Mouse (Mus musculus) midbrain, embryonic 14.5 days (tissue): Measurements from ENCODE around the gene Dpp7. TPM values are rescaled to one million over a fixed set of nuclear protein-coding genes. Genes with fewer than 3 reads are reported as not detected.

Experiments used
- ATAC-seq: fragments of 200-750 bp; cut with Nextera tagmentation; 2 replicates; pipeline ENCODE4 v1.8.0; 2017; ENCODE audit warnings: moderate number of reproducible peaks, moderate library complexity; ENCODE audit not compliant: low FRiP score, low TSS enrichment
- DNase-seq: peaks from one replicate; pipeline ENCODE4 v3.0.0-alpha.2; 2015
- H3K27ac ChIP-seq: fragments of 300-500 bp; sonication (generic); replicated peaks from 2 replicates; pipeline ENCODE4 v1.5.1; 2014; ENCODE audit warnings: mild to moderate bottlenecking, low read depth, low read length, moderate library complexity
- H3K27me3 ChIP-seq: fragments of 300-500 bp; sonication (generic); 2 replicates; pipeline ENCODE4 v1.6.1; 2014; ENCODE audit warnings: low read length, control low read depth, mixed read lengths; ENCODE audit not compliant: control insufficient read depth, insufficient read depth
- H3K36me3 ChIP-seq: fragments of 300-500 bp; sonication (generic); 2 replicates; pipeline ENCODE4 v1.6.1; 2014; ENCODE audit warnings: low read length, control low read depth; ENCODE audit not compliant: control insufficient read depth, insufficient read depth
- H3K4me1 ChIP-seq: fragments of 300-500 bp; sonication (generic); 2 replicates; pipeline ENCODE4 v1.6.1; 2014; ENCODE audit warnings: mild to moderate bottlenecking, antibody characterized with exemption, low read length, control low read depth; ENCODE audit not compliant: control insufficient read depth, insufficient read depth
- H3K4me2 ChIP-seq: fragments of 300-500 bp; sonication (generic); 2 replicates; pipeline ENCODE4 v1.6.1; 2014; ENCODE audit warnings: mild to moderate bottlenecking, low read length, moderate library complexity
- H3K4me3 ChIP-seq: fragments of 300-500 bp; sonication (generic); replicated peaks from 2 replicates; pipeline ENCODE4 v1.5.1; 2014; ENCODE audit warnings: low read depth, low read length
- H3K9ac ChIP-seq: fragments of 300-500 bp; sonication (generic); replicated peaks from 2 replicates; pipeline ENCODE4 v1.6.1; 2014; ENCODE audit warnings: mild to moderate bottlenecking, low read length, moderate library complexity
- H3K9me3 ChIP-seq: fragments of 300-500 bp; sonication (generic); 2 replicates; pipeline ENCODE4 v1.6.1; 2016; ENCODE audit warnings: low read length, control low read depth, mixed read lengths; ENCODE audit not compliant: control insufficient read depth
- WGBS: fragments of 180-500 bp; shearing (Covaris S2); extraction: QIAGEN DNeasy Blood & Tissue Kit; methylation state at CpG from one replicate; pipeline ENCODE4 v1.1.7; 2014; 5-methylcytosine and 5-hydroxymethylcytosine counted together
- polyA plus RNA-seq: library from polyadenylated mRNA; unstranded; fragments of >200 nt; fragmentation: Nextera tagmentation; extraction: Ambion mirVana; gene quantifications from 2 replicates; pipeline ENCODE4 v1.2.1, GENCODE M21; 2014

Dpp7 gene
- polyA plus RNA-seq, 1 experiment from 2014 or later: 19.8 TPM

GRCm38 (mm10) chr2:25310180-25310579, 46.0 kb downstream of the Dpp7 start:
- whole genome bisulfite sequencing: 54% methylated on average over 10 of the region's 10 CpGs
- H3K36me3 ChIP-seq: peaks cover 29% of the 10 kb centered on the region
- H3K9ac ChIP-seq: no peak overlapping the region
- DNase-seq (no peak), ATAC-seq (no peak)
- H3K4me3 ChIP-seq: no peak overlapping the region
- no peak overlapping the region for H3K4me2 ChIP-seq
- H3K27me3 ChIP-seq: peaks cover 67% of the 10 kb centered on the region
- 0 out of 2 replicates have a peak, but pooled peaks cover 4% of the 10 kb centered on the region for H3K4me1 ChIP-seq
- no peaks in the 10 kb centered on the region for H3K9me3 ChIP-seq
- H3K27ac ChIP-seq: no peak overlapping the region

- H3K4me1 ChIP-seq: 0 out of 2 replicates have a peak, but pooled peaks cover 4% of the 10 kb centered on the region
- peak overlapping the region; percentile 57 for H3K9ac ChIP-seq
- H3K9me3 ChIP-seq: no peaks in the 10 kb centered on the region
- peaks cover 11% of the 10 kb centered on the region; the same call in 1 of the 2 replicates for H3K36me3 ChIP-seq
- DNase-seq (no peak), ATAC-seq (no peak)
- H3K4me2 ChIP-seq: peak overlapping the region; percentile 76
- peaks cover 31% of the 10 kb centered on the region for H3K27me3 ChIP-seq
- WGBS: 50% methylated on average over 14 of the region's 14 CpGs
- no peak overlapping the region for H3K27ac ChIP-seq
- peak overlapping the region; percentile 41 for H3K4me3 ChIP-seq
Observed at GRCm38 (mm10) chr2:25305587-25306359, 50.4 kb downstream of the Dpp7 start.

- peaks cover 23% of the 10 kb centered on the region for H3K27me3 ChIP-seq
- H3K27ac ChIP-seq: peak overlapping the region; percentile 55; the same call in 1 of the 2 replicates
- peak overlapping the region; percentile 76 for H3K4me2 ChIP-seq
- peak overlapping the region; percentile 41 for H3K4me3 ChIP-seq
- H3K36me3 ChIP-seq: peaks cover 5% of the 10 kb centered on the region; the same call in 1 of the 2 replicates
- ATAC-seq: peak; percentile 76
- DNase-seq: peak; percentile 80
- WGBS: 2% methylated on average over 44 of the region's 45 CpGs
- no peaks in the 10 kb centered on the region for H3K9me3 ChIP-seq
- H3K4me1 ChIP-seq: 0 out of 2 replicates have a peak, but pooled peaks cover 4% of the 10 kb centered on the region
- peak overlapping the region; percentile 57 for H3K9ac ChIP-seq
Observed at GRCm38 (mm10) chr2:25304657-25305541, 51.3 kb downstream of the Dpp7 start.

GRCm38 (mm10) chr2:25303931-25304656, 52.1 kb downstream of the Dpp7 start:
- H3K9me3 ChIP-seq: no peaks in the 10 kb centered on the region
- no peak overlapping the region; the same call in 1 of the 2 replicates for H3K9ac ChIP-seq

DNA sequence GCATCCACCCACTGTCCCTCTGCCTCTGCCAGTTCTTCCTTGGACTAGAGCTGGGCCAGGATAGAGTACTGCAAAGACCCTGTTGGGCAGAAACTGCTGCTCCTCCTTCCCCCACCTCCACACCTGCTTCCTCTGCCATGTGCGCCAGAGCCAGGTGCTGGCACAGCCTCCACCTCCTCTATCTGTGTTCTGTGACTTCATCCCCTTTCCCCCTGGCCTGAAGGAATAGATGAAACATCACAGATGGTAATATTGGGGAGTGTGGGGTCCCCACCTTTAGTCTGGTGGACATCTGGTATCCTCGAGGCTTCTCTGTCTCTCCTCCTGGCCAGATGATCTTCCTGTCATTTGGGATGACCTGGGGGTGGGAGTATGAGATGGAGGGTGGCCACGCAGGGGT, 52.7 kb downstream of the Dpp7 start:
- peaks cover 8% of the 10 kb centered on the region for H3K27me3 ChIP-seq
- 0 out of 2 replicates have a peak, but pooled peaks cover 4% of the 10 kb centered on the region for H3K4me1 ChIP-seq
- H3K27ac ChIP-seq: no peak overlapping the region
- no peak for ATAC-seq
- 79% methylated on average over 3 of the region's 3 CpGs for WGBS
- no peak for DNase-seq
- H3K36me3 ChIP-seq: peaks cover 5% of the 10 kb centered on the region; the same call in 1 of the 2 replicates
- no peak overlapping the region for H3K9ac ChIP-seq
- H3K9me3 ChIP-seq: no peaks in the 10 kb centered on the region
- no peak overlapping the region for H3K4me3 ChIP-seq
- H3K4me2 ChIP-seq: no peak overlapping the region

More at GRCm38 (mm10) chr2:25303931-25304656, 52.1 kb downstream of the Dpp7 start:
- Histone ChIP-seq H3K4me2 (peak overlapping the region; percentile 76), H3K27ac (no peak overlapping the region), H3K4me1 (0 out of 2 replicates have a peak, but pooled peaks cover 4% of the 10 kb centered on the region), H3K4me3 (peak overlapping the region; percentile 41), H3K36me3 (peaks cover 5% of the 10 kb centered on the region; the same call in 1 of the 2 replicates), H3K27me3 (peaks cover 15% of the 10 kb centered on the region)
- 70% methylated on average over 7 of the region's 7 CpGs for WGBS
- DNase-seq (no peak), ATAC-seq (no peak)

Other genes with a start within 250 kb of the Dpp7 start
- 13.0 and 20.8 TPM in 2 replicates for gene Nrarp, start 175.6 kb downstream of the Dpp7 start, polyA plus RNA-seq
- 0.66 and 1.1 TPM in 2 replicates for gene Tor4a, start 159.5 kb downstream of the Dpp7 start, polyA plus RNA-seq
- gene Nelfb, start 144.9 kb downstream of the Dpp7 start, polyA plus RNA-seq: 82.6 and 98.7 TPM in 2 replicates
- 0.16 TPM in 1 of 2 replicates, not detected in the other for gene Stpg3, start 141.7 kb downstream of the Dpp7 start, polyA plus RNA-seq
- gene Fam166a, start 137.6 kb downstream of the Dpp7 start, polyA plus RNA-seq: not detected in 2 replicates
- gene Tubb4b, start 131.7 kb downstream of the Dpp7 start, polyA plus RNA-seq: 319 and 339 TPM in 2 replicates
- gene Slc34a3, start 122.0 kb downstream of the Dpp7 start, polyA plus RNA-seq: not detected in 2 replicates
- gene Rnf224, start 119.6 kb downstream of the Dpp7 start, polyA plus RNA-seq: not detected in 2 replicates
- 138 and 147 TPM in 2 replicates for gene Rnf208, start 114.1 kb downstream of the Dpp7 start, polyA plus RNA-seq
- not detected in 2 replicates for gene Cysrt1, start 113.9 kb downstream of the Dpp7 start, polyA plus RNA-seq
- 3.7 and 5.1 TPM in 2 replicates for gene AL732309.1, start 109.5 kb downstream of the Dpp7 start, polyA plus RNA-seq
- 11.3 and 12.9 TPM in 2 replicates for gene Tmem203, start 100.9 kb downstream of the Dpp7 start, polyA plus RNA-seq
- 13.1 and 13.3 TPM in 2 replicates for gene Tprn, start 93.7 kb downstream of the Dpp7 start, polyA plus RNA-seq
- gene Ssna1, start 83.9 kb downstream of the Dpp7 start, polyA plus RNA-seq: 196 TPM in 2 replicates
- 112 and 117 TPM in 2 replicates for gene Anapc2, start 83.9 kb downstream of the Dpp7 start, polyA plus RNA-seq
- gene Tmem210, start 68.2 kb downstream of the Dpp7 start, polyA plus RNA-seq: not detected in 2 replicates
- 0.30 TPM in 1 of 2 replicates, not detected in the other for gene Lrrc26, start 66.4 kb downstream of the Dpp7 start, polyA plus RNA-seq
- 40.5 and 41.3 TPM in 2 replicates for gene Grin1, start 37.2 kb downstream of the Dpp7 start, polyA plus RNA-seq
- gene Man1b1, start 24.0 kb downstream of the Dpp7 start, polyA plus RNA-seq: 71.2 and 78.7 TPM in 2 replicates
- gene Uap1l1, start 9.3 kb upstream of the Dpp7 start, polyA plus RNA-seq: 2.6 and 5.3 TPM in 2 replicates
- 13.0 and 15.4 TPM in 2 replicates for gene Sapcd2, start 16.0 kb upstream of the Dpp7 start, polyA plus RNA-seq
- gene Entpd2, start 39.5 kb upstream of the Dpp7 start, polyA plus RNA-seq: 2.0 and 2.1 TPM in 2 replicates
- 374 and 422 TPM in 2 replicates for gene Npdc1, start 43.0 kb upstream of the Dpp7 start, polyA plus RNA-seq
- gene Fut7, start 66.9 kb upstream of the Dpp7 start, polyA plus RNA-seq: 0.17 and 0.26 TPM in 2 replicates
- 16.9 and 17.7 TPM in 2 replicates for gene Abca2, start 72.3 kb upstream of the Dpp7 start, polyA plus RNA-seq
- 1.7 and 1.9 TPM in 2 replicates for gene Clic3, start 100.5 kb upstream of the Dpp7 start, polyA plus RNA-seq
- 95.4 and 126 TPM in 2 replicates for gene Paxx, start 104.7 kb upstream of the Dpp7 start, polyA plus RNA-seq
- 3.7 and 71.9 TPM in 2 replicates for gene Ptgds, start 113.7 kb upstream of the Dpp7 start, polyA plus RNA-seq
- not detected in 2 replicates for gene Lcn12, start 137.6 kb upstream of the Dpp7 start, polyA plus RNA-seq
- gene Fbxw5, start 144.4 kb upstream of the Dpp7 start, polyA plus RNA-seq: 110 and 117 TPM in 2 replicates
- gene C8g, start 145.4 kb upstream of the Dpp7 start, polyA plus RNA-seq: 5.5 and 6.1 TPM in 2 replicates
- 17.3 and 19.2 TPM in 2 replicates for gene Traf2, start 190.6 kb upstream of the Dpp7 start, polyA plus RNA-seq
- 318 and 409 TPM in 2 replicates for gene Edf1, start 201.5 kb upstream of the Dpp7 start, polyA plus RNA-seq
- 2.1 and 3.9 TPM in 2 replicates for gene Mamdc4, start 218.5 kb upstream of the Dpp7 start, polyA plus RNA-seq
- gene Phpt1, start 218.9 kb upstream of the Dpp7 start, polyA plus RNA-seq: 167 and 206 TPM in 2 replicates
- gene Ajm1, start 225.4 kb upstream of the Dpp7 start, polyA plus RNA-seq: 8.8 and 9.2 TPM in 2 replicates